Mouse (Mus musculus): Measurements from ENCODE around the gene Gfer. TPM values are rescaled to one million over a fixed set of nuclear protein-coding genes. Genes with fewer than 3 reads are reported as not detected.

Gfer gene
- polyA plus RNA-seq, 1 experiment from 2014 or later: 36.7 TPM

- Histone ChIP-seq H3K9ac (ENCODE audit: low read depth, low read length) (peak overlapping the region; percentile 62), H3K36me3 (ENCODE audit: control insufficient read depth, insufficient read depth, low read length) (peaks cover 2% of the 10 kb centered on the region; the same call in 1 of the 2 replicates), H3K27ac (ENCODE audit: low read depth, low read length) (peak overlapping the region; percentile 88), H3K4me2 (peak overlapping the region; percentile 20), H3K4me3 (ENCODE audit: low read depth, low read length) (no peak overlapping the region), H3K9me3 (replicated peaks; ENCODE audit: control insufficient read depth, low read length) (no peaks in the 10 kb centered on the region), H3K27me3 (ENCODE audit: control insufficient read depth, insufficient read depth, low read length) (peaks cover 42% of the 10 kb centered on the region), H3K4me1 (ENCODE audit: control insufficient read depth, insufficient read depth, low read length) (peaks cover 44% of the 10 kb centered on the region)
- WGBS (ENCODE audit: insufficient replicate concordance): 64% methylated on average over 9 of the region's 9 CpGs
- peak; percentile 13; the same call in 1 of the 2 replicates for ATAC-seq (replicated peaks; ENCODE audit: insufficient number of reproducible peaks, low FRiP score, low TSS enrichment)
Observed at GRCm38 (mm10) chr17:24644875-24645721, 50.9 kb downstream of the Gfer start.

GRCm38 (mm10) chr17:24644030-24644715 lies 51.8 kb downstream of the Gfer start:
- Histone ChIP-seq H3K4me1 (ENCODE audit: control insufficient read depth, insufficient read depth, low read length) (peaks cover 43% of the 10 kb centered on the region), H3K27me3 (ENCODE audit: control insufficient read depth, insufficient read depth, low read length) (peaks cover 48% of the 10 kb centered on the region), H3K4me2 (peak overlapping the region; percentile 20), H3K27ac (ENCODE audit: low read depth, low read length) (peak overlapping the region; percentile 88), H3K36me3 (ENCODE audit: control insufficient read depth, insufficient read depth, low read length) (peaks cover 2% of the 10 kb centered on the region; the same call in 1 of the 2 replicates), H3K9ac (ENCODE audit: low read depth, low read length) (peak overlapping the region; percentile 61), H3K9me3 (replicated peaks; ENCODE audit: control insufficient read depth, low read length) (no peaks in the 10 kb centered on the region), H3K4me3 (ENCODE audit: low read depth, low read length) (no peak overlapping the region)
- 32% methylated on average over 7 of the region's 7 CpGs for WGBS (ENCODE audit: insufficient replicate concordance)
- ATAC-seq (replicated peaks; ENCODE audit: insufficient number of reproducible peaks, low FRiP score, low TSS enrichment): peak; percentile 43

Other genes starting within 250 kb of the Gfer start
- gene E4f1, start 225.8 kb downstream of the Gfer start, polyA plus RNA-seq (2014; fragmentation: Nextera tagmentation; extraction: Ambion mirVana): 14.0 and 17.6 TPM in 2 replicates
- 75.8 and 77.2 TPM in 2 replicates for gene Pgp, start 225.8 kb downstream of the Gfer start, polyA plus RNA-seq (2014; fragmentation: Nextera tagmentation; extraction: Ambion mirVana)
- 0.21 and 0.42 TPM in 2 replicates for gene Bricd5, start 222.3 kb downstream of the Gfer start, polyA plus RNA-seq (2014; fragmentation: Nextera tagmentation; extraction: Ambion mirVana)
- gene Mlst8, start 217.1 kb downstream of the Gfer start, polyA plus RNA-seq (2014; fragmentation: Nextera tagmentation; extraction: Ambion mirVana): 17.5 and 20.9 TPM in 2 replicates
- gene Caskin1, start 207.6 kb downstream of the Gfer start, polyA plus RNA-seq (2014; fragmentation: Nextera tagmentation; extraction: Ambion mirVana): 0.40 and 0.49 TPM in 2 replicates
- 72.3 and 80.1 TPM in 2 replicates for gene Traf7, start 168.2 kb downstream of the Gfer start, polyA plus RNA-seq (2014; fragmentation: Nextera tagmentation; extraction: Ambion mirVana)
- 1.1 and 1.9 TPM in 2 replicates for gene Rab26, start 161.9 kb downstream of the Gfer start, polyA plus RNA-seq (2014; fragmentation: Nextera tagmentation; extraction: Ambion mirVana)
- gene Pkd1, start 146.3 kb downstream of the Gfer start, polyA plus RNA-seq (2014; fragmentation: Nextera tagmentation; extraction: Ambion mirVana): 8.9 and 9.2 TPM in 2 replicates
- gene Tsc2, start 63.5 kb downstream of the Gfer start, polyA plus RNA-seq (2014; fragmentation: Nextera tagmentation; extraction: Ambion mirVana): 46.7 and 50.6 TPM in 2 replicates
- gene Nthl1, start 63.5 kb downstream of the Gfer start, polyA plus RNA-seq (2014; fragmentation: Nextera tagmentation; extraction: Ambion mirVana): 9.1 and 9.8 TPM in 2 replicates
- gene Slc9a3r2, start 45.8 kb downstream of the Gfer start, polyA plus RNA-seq (2014; fragmentation: Nextera tagmentation; extraction: Ambion mirVana): 52.7 and 58.0 TPM in 2 replicates
- gene Npw, start 37.7 kb downstream of the Gfer start, polyA plus RNA-seq (2014; fragmentation: Nextera tagmentation; extraction: Ambion mirVana): not detected in 2 replicates
- 19.7 and 22.0 TPM in 2 replicates for gene Zfp598, start 26.5 kb downstream of the Gfer start, polyA plus RNA-seq (2014; fragmentation: Nextera tagmentation; extraction: Ambion mirVana)
- 0.39 and 0.65 TPM in 2 replicates for gene Syngr3, start 6.2 kb downstream of the Gfer start, polyA plus RNA-seq (2014; fragmentation: Nextera tagmentation; extraction: Ambion mirVana)
- gene Noxo1, start 78 bp upstream of the Gfer start, polyA plus RNA-seq (2014; fragmentation: Nextera tagmentation; extraction: Ambion mirVana): 0.49 and 1.1 TPM in 2 replicates
- gene Tbl3, start 11.5 kb upstream of the Gfer start, polyA plus RNA-seq (2014; fragmentation: Nextera tagmentation; extraction: Ambion mirVana): 50.9 and 54.8 TPM in 2 replicates
- gene Rnf151, start 21.9 kb upstream of the Gfer start, polyA plus RNA-seq (2014; fragmentation: Nextera tagmentation; extraction: Ambion mirVana): not detected in 2 replicates
- 1,091 and 1,195 TPM in 2 replicates for gene Rps2, start 22.0 kb upstream of the Gfer start, polyA plus RNA-seq (2014; fragmentation: Nextera tagmentation; extraction: Ambion mirVana)
- gene Ndufb10, start 28.3 kb upstream of the Gfer start, polyA plus RNA-seq (2014; fragmentation: Nextera tagmentation; extraction: Ambion mirVana): 373 and 401 TPM in 2 replicates
- gene Rpl3l, start 31.7 kb upstream of the Gfer start, polyA plus RNA-seq (2014; fragmentation: Nextera tagmentation; extraction: Ambion mirVana): 0.40 and 0.44 TPM in 2 replicates
- gene Msrb1, start 40.5 kb upstream of the Gfer start, polyA plus RNA-seq (2014; fragmentation: Nextera tagmentation; extraction: Ambion mirVana): 19.5 and 20.9 TPM in 2 replicates
- gene Hs3st6, start 56.8 kb upstream of the Gfer start, polyA plus RNA-seq (2014; fragmentation: Nextera tagmentation; extraction: Ambion mirVana): 0.34 TPM in 1 of 2 replicates, not detected in the other
- not detected in 2 replicates for gene Meiob, start 108.1 kb upstream of the Gfer start, polyA plus RNA-seq (2014; fragmentation: Nextera tagmentation; extraction: Ambion mirVana)
- 42.6 and 48.8 TPM in 2 replicates for gene Hagh, start 144.0 kb upstream of the Gfer start, polyA plus RNA-seq (2014; fragmentation: Nextera tagmentation; extraction: Ambion mirVana)
- 38.0 and 39.5 TPM in 2 replicates for gene Fahd1, start 154.2 kb upstream of the Gfer start, polyA plus RNA-seq (2014; fragmentation: Nextera tagmentation; extraction: Ambion mirVana)
- gene Igfals, start 169.8 kb upstream of the Gfer start, polyA plus RNA-seq (2014; fragmentation: Nextera tagmentation; extraction: Ambion mirVana): 0.14 TPM in 1 of 2 replicates, not detected in the other
- gene Nubp2, start 190.2 kb upstream of the Gfer start, polyA plus RNA-seq (2014; fragmentation: Nextera tagmentation; extraction: Ambion mirVana): 42.3 and 43.3 TPM in 2 replicates
- 25.2 and 26.5 TPM in 2 replicates for gene Spsb3, start 190.5 kb upstream of the Gfer start, polyA plus RNA-seq (2014; fragmentation: Nextera tagmentation; extraction: Ambion mirVana)
- 15.3 and 19.3 TPM in 2 replicates for gene Eme2, start 198.9 kb upstream of the Gfer start, polyA plus RNA-seq (2014; fragmentation: Nextera tagmentation; extraction: Ambion mirVana)
- gene Mrps34, start 199.0 kb upstream of the Gfer start, polyA plus RNA-seq (2014; fragmentation: Nextera tagmentation; extraction: Ambion mirVana): 85.6 and 92.1 TPM in 2 replicates
- gene Nme3, start 200.3 kb upstream of the Gfer start, polyA plus RNA-seq (2014; fragmentation: Nextera tagmentation; extraction: Ambion mirVana): 35.7 and 37.9 TPM in 2 replicates
- 33.0 and 34.2 TPM in 2 replicates for gene Mapk8ip3, start 240.8 kb upstream of the Gfer start, polyA plus RNA-seq (2014; fragmentation: Nextera tagmentation; extraction: Ambion mirVana)